Mouse (Mus musculus): ENCODE measurements around the gene Dnajb1. TPM values are rescaled to one million over a fixed set of nuclear protein-coding genes. Genes with fewer than 3 reads are reported as not detected.

The Dnajb1 gene
- polyA plus RNA-seq, 1 experiment from 2014 or later = 75.9 TPM

DNA sequence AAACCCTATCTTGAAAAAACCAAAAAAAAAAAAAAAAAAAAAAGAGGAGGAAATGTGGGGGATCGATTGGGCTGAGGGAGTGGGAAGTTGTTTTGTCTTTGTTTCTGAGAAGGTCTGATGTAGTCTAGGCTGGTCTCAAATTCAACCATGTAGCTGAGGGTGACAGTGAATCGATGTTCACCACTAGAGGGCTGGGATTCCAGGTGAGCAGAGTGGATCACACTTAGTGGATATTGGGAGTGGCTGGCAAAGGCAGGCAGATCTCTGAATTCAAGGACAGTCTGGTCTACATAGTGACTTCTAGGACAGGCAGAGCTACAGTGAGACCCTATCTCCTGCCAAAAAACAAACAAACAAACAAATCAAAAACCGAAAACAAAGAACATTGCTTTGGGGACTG lies 16.7 kb downstream of the Dnajb1 start:
- H3K27ac ChIP-seq (ENCODE audit: low read depth, low read length) = no peak overlapping the region
- DNase-seq (ENCODE audit: low spot score) (no peak), ATAC-seq (replicated peaks; ENCODE audit: low FRiP score) (no peak)
- H3K4me3 ChIP-seq (ENCODE audit: low read depth, low read length) = no peak overlapping the region
- no peak overlapping the region for H3K9ac ChIP-seq (ENCODE audit: low read depth, low read length)
- no peaks in the 10 kb centered on the region for H3K36me3 ChIP-seq (ENCODE audit: control insufficient read depth, insufficient read depth, low read length)
- no peaks in the 10 kb centered on the region for H3K27me3 ChIP-seq (replicated peaks; ENCODE audit: control insufficient read depth, insufficient read depth, low read length)
- no peak overlapping the region for H3K4me2 ChIP-seq
- H3K4me1 ChIP-seq (replicated peaks; ENCODE audit: control insufficient read depth, insufficient read depth, low read length) = peaks cover 23% of the 10 kb centered on the region
- 37% methylated on average over 3 of the region's 3 CpGs for WGBS
- no peaks in the 10 kb centered on the region for H3K9me3 ChIP-seq (ENCODE audit: control insufficient read depth, low read length)

DNA sequence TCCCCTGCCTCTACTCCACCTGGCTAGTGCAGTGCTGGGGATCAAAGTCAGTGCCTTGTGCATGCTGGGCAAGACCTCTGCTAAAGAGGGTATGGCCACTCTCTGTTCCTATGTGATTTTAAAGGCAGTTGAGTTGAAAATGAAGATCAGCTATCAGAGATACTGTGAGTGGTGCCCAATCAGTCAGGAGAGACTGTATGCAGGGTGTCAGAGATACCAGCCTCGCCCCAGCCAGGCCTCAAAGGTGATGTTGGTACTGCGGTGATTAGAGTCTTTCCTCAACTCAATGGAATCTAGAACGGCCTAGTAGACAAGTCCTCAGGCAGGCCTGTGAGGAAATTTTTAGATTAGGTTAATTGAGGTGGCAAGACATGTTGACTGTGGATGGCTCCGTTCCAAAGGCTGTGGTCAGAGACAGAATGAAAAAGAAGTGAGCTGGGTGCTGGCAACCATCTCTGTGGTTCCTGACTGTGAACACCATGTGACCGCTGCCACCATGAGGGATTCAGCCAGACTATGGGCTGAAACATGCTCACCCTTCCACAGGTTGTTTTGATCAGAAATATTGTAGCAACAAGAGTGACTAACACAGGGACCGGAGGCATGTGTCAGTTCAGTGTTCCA lies 17.8 kb downstream of the Dnajb1 start:
- ATAC-seq (replicated peaks; ENCODE audit: low FRiP score) (peak; percentile 74), DNase-seq (ENCODE audit: low spot score) (no peak)
- Histone ChIP-seq H3K9ac (ENCODE audit: low read depth, low read length) (no peak overlapping the region), H3K4me3 (ENCODE audit: low read depth, low read length) (no peak overlapping the region), H3K4me2 (no peak overlapping the region), H3K27me3 (replicated peaks; ENCODE audit: control insufficient read depth, insufficient read depth, low read length) (no peaks in the 10 kb centered on the region), H3K36me3 (ENCODE audit: control insufficient read depth, insufficient read depth, low read length) (no peaks in the 10 kb centered on the region), H3K9me3 (ENCODE audit: control insufficient read depth, low read length) (no peaks in the 10 kb centered on the region), H3K4me1 (replicated peaks; ENCODE audit: control insufficient read depth, insufficient read depth, low read length) (peaks cover 23% of the 10 kb centered on the region), H3K27ac (ENCODE audit: low read depth, low read length) (no peak overlapping the region)
- 77% methylated on average over 6 of the region's 6 CpGs for WGBS

DNA sequence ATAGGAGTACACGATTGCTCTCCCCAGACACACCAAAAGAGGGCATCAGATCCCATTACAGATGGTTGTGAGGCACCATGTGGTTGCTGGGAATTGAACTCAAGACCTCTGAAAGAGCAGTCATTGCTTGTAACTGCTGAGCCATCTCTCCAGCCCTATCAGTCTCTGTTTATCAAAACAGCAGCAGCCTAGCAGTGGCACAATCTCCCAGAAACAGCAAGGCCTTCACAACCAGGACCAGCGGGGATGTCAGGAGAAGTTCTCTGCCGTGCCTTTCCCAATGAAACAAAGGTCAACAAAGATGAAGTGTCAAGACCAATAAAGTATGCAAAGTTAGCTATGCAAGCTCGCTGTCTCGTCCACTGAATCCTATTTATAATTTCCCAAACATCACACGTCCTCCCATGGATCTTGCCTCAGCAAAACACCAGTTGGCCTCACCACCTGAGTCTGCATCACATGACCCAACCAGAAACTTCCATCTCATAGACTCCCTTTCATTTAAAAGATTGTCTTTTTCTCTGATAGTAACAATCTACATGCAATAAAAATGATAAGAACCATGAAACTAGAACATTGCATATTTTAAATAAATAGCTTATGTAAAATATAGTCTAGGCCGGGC lies 24.2 kb downstream of the Dnajb1 start:
- ATAC-seq (replicated peaks; ENCODE audit: low FRiP score) (peak; percentile 83), DNase-seq (ENCODE audit: low spot score) (no peak)
- H3K4me3 ChIP-seq (ENCODE audit: low read depth, low read length) = no peak overlapping the region
- no peak overlapping the region for H3K4me2 ChIP-seq
- no peaks in the 10 kb centered on the region for H3K9me3 ChIP-seq (ENCODE audit: control insufficient read depth, low read length)
- no peak overlapping the region for H3K27ac ChIP-seq (ENCODE audit: low read depth, low read length)
- H3K9ac ChIP-seq (ENCODE audit: low read depth, low read length) = no peak overlapping the region
- H3K36me3 ChIP-seq (ENCODE audit: control insufficient read depth, insufficient read depth, low read length) = no peaks in the 10 kb centered on the region
- WGBS = 72% methylated on average over 7 of the region's 7 CpGs
- H3K27me3 ChIP-seq (replicated peaks; ENCODE audit: control insufficient read depth, insufficient read depth, low read length) = no peaks in the 10 kb centered on the region
- no peaks in the 10 kb centered on the region; the same call in 1 of the 2 replicates for H3K4me1 ChIP-seq (replicated peaks; ENCODE audit: control insufficient read depth, insufficient read depth, low read length)

DNA sequence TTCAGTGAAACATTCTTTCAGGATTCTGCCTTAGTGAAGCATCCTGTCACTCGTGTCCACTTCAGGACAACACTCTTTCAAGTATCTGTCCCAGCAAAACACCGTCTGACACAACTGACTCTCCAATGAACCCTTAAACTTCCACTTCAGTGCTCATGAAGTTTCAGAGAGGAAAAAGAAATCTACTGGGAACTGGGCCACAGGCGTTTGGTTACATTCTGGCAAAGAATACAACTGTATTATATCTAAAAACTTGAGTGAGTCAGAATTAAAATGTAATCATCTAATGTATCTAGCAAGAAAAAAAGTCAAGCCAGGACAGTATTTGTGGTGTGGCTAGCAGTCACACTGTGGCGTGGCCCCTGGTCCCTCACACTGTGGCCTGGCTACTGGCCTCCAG lies 30.9 kb downstream of the Dnajb1 start:
- Histone ChIP-seq H3K36me3 (ENCODE audit: control insufficient read depth, insufficient read depth, low read length) (no peaks in the 10 kb centered on the region), H3K27me3 (replicated peaks; ENCODE audit: control insufficient read depth, insufficient read depth, low read length) (no peaks in the 10 kb centered on the region; the same call in 1 of the 2 replicates), H3K27ac (ENCODE audit: low read depth, low read length) (no peak overlapping the region), H3K4me1 (replicated peaks; ENCODE audit: control insufficient read depth, insufficient read depth, low read length) (no peaks in the 10 kb centered on the region), H3K4me3 (ENCODE audit: low read depth, low read length) (no peak overlapping the region), H3K9me3 (ENCODE audit: control insufficient read depth, low read length) (no peaks in the 10 kb centered on the region), H3K4me2 (no peak overlapping the region), H3K9ac (ENCODE audit: low read depth, low read length) (no peak overlapping the region)
- 68% methylated on average over 4 of the region's 4 CpGs for WGBS
- DNase-seq (ENCODE audit: low spot score) = no peak
- no peak for ATAC-seq (replicated peaks; ENCODE audit: low FRiP score)

DNA sequence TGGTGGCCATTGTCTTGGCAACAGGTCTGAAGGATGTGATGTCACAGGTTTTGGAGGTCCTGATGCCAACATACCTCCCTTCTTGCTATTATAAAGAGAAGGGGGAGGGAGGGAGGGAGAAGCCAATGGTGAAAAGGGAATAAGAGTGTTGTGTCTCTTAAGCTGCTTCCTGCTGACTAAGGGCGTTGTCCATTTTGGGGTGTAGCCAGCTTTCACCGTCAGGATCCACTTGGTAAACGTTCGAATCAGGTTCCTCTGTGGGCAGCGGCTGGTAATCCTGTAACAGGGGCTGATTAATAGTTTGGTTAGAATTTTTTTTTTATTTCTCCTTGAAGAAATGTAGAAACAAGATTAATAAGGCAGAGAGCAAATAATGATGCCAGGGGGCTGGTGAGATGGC lies 31.7 kb downstream of the Dnajb1 start:
- ATAC-seq (replicated peaks; ENCODE audit: low FRiP score) (no peak), DNase-seq (ENCODE audit: low spot score) (no peak)
- Histone ChIP-seq H3K4me2 (no peak overlapping the region), H3K27ac (ENCODE audit: low read depth, low read length) (no peak overlapping the region), H3K4me3 (ENCODE audit: low read depth, low read length) (no peak overlapping the region), H3K27me3 (replicated peaks; ENCODE audit: control insufficient read depth, insufficient read depth, low read length) (no peaks in the 10 kb centered on the region; the same call in 1 of the 2 replicates), H3K9me3 (ENCODE audit: control insufficient read depth, low read length) (no peaks in the 10 kb centered on the region), H3K4me1 (replicated peaks; ENCODE audit: control insufficient read depth, insufficient read depth, low read length) (no peaks in the 10 kb centered on the region), H3K9ac (ENCODE audit: low read depth, low read length) (no peak overlapping the region), H3K36me3 (ENCODE audit: control insufficient read depth, insufficient read depth, low read length) (no peaks in the 10 kb centered on the region)
- 61% methylated on average over 5 of the region's 5 CpGs for WGBS

DNA sequence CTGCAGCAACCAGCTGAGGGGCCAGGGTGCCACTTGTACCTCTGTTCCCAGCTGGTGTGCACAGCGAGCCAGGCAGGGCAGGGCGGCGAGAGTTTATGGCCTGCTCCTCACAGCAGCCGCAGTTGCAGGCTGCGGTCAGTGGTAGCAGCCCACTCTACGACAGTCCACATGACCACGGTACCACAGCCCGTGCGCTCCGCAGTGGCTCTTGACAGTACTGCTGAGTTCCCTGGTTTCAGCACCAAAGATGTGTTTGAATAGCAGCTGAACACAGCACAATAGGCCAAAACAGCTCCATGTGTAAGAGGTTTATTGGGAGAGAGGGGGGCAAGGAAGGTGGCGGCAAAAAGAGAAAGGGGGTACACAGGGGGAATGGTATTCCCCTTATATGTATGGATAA lies 39.5 kb downstream of the Dnajb1 start:
- 94% methylated on average over 11 of the region's 11 CpGs for WGBS
- no peak overlapping the region for H3K4me2 ChIP-seq
- DNase-seq (ENCODE audit: low spot score) = no peak
- H3K9me3 ChIP-seq (ENCODE audit: control insufficient read depth, low read length) = no peaks in the 10 kb centered on the region
- H3K9ac ChIP-seq (ENCODE audit: low read depth, low read length) = no peak overlapping the region
- no peaks in the 10 kb centered on the region; the same call in 1 of the 2 replicates for H3K27me3 ChIP-seq (replicated peaks; ENCODE audit: control insufficient read depth, insufficient read depth, low read length)
- no peaks in the 10 kb centered on the region for H3K4me1 ChIP-seq (replicated peaks; ENCODE audit: control insufficient read depth, insufficient read depth, low read length)
- H3K36me3 ChIP-seq (ENCODE audit: control insufficient read depth, insufficient read depth, low read length) = no peaks in the 10 kb centered on the region
- H3K4me3 ChIP-seq (ENCODE audit: low read depth, low read length) = no peak overlapping the region
- H3K27ac ChIP-seq (ENCODE audit: low read depth, low read length) = no peak overlapping the region
- ATAC-seq (replicated peaks; ENCODE audit: low FRiP score) = no peak

DNA sequence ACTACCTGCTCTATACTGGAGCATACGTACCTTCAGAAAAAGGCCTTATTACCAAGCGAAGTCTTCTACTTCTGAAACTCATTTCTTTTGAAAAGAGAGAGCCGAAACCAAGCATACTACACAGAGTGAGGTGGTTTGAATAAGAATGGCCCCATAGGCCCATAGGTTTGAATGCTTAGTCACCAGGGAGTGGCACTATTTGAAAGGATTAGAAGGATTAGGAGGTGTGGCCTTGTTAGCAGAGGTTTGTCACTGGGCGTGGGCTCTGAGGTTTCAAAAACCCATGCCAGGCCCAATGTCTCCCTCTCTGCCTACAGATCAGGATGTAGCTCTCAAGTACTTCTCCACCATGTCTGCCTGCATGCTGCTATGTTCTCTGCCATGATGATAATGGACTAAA lies 40.0 kb downstream of the Dnajb1 start:
- H3K27ac ChIP-seq (ENCODE audit: low read depth, low read length) = no peak overlapping the region
- WGBS = 89% methylated on average over 4 of the region's 4 CpGs
- no peak overlapping the region for H3K4me3 ChIP-seq (ENCODE audit: low read depth, low read length)
- DNase-seq (ENCODE audit: low spot score) (no peak), ATAC-seq (replicated peaks; ENCODE audit: low FRiP score) (no peak)
- no peaks in the 10 kb centered on the region for H3K4me1 ChIP-seq (replicated peaks; ENCODE audit: control insufficient read depth, insufficient read depth, low read length)
- no peaks in the 10 kb centered on the region; the same call in 1 of the 2 replicates for H3K27me3 ChIP-seq (replicated peaks; ENCODE audit: control insufficient read depth, insufficient read depth, low read length)
- no peaks in the 10 kb centered on the region for H3K9me3 ChIP-seq (ENCODE audit: control insufficient read depth, low read length)
- H3K4me2 ChIP-seq = no peak overlapping the region
- H3K36me3 ChIP-seq (ENCODE audit: control insufficient read depth, insufficient read depth, low read length) = no peaks in the 10 kb centered on the region
- no peak overlapping the region for H3K9ac ChIP-seq (ENCODE audit: low read depth, low read length)

DNA sequence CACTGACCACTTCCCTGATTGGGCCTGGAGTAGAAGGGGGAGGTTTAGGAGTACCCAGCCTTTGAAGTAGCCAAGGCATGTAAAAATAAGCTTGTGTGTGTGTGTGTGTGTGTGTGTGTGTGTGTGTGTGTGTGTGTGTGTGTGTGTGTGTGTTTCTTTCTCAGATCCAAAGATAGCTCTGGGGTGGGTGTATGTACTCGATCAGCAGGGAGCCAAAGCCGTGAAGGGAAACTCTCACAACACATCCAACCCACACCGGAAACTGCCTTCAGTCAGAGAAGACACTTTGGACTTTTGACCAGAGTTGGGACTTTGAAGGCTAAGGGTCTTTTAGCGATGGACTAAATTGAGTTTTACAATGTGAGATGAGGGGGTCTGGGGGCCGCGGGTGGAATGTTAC lies 41.7 kb downstream of the Dnajb1 start:
- no peaks in the 10 kb centered on the region; the same call in 1 of the 2 replicates for H3K36me3 ChIP-seq (ENCODE audit: control insufficient read depth, insufficient read depth, low read length)
- DNase-seq (ENCODE audit: low spot score) (no peak), ATAC-seq (replicated peaks; ENCODE audit: low FRiP score) (no peak)
- H3K9me3 ChIP-seq (ENCODE audit: control insufficient read depth, low read length) = no peaks in the 10 kb centered on the region
- H3K4me1 ChIP-seq (replicated peaks; ENCODE audit: control insufficient read depth, insufficient read depth, low read length) = peaks cover 10% of the 10 kb centered on the region
- no peak overlapping the region for H3K9ac ChIP-seq (ENCODE audit: low read depth, low read length)
- 80% methylated on average over 6 of the region's 6 CpGs for WGBS
- no peak overlapping the region for H3K4me2 ChIP-seq
- H3K4me3 ChIP-seq (ENCODE audit: low read depth, low read length) = no peak overlapping the region
- H3K27ac ChIP-seq (ENCODE audit: low read depth, low read length) = no peak overlapping the region
- no peaks in the 10 kb centered on the region for H3K27me3 ChIP-seq (replicated peaks; ENCODE audit: control insufficient read depth, insufficient read depth, low read length)
